Mouse (Mus musculus) megakaryocyte, embryonic 14.5 days (primary cell): ENCODE results near the gene Exoc2.

Source experiments
- FLI1 ChIP-seq: IDR thresholded peaks from 2 replicates; pipeline ENCODE4 v1.6.1; 2012; ENCODE audit warnings: low read length, inconsistent platforms, mixed read lengths
- GATA1 ChIP-seq: IDR thresholded peaks from 3 replicates; pipeline ENCODE4 v1.6.1; 2012; ENCODE audit warnings: mixed read lengths, low read length, inconsistent platforms, borderline replicate concordance

DNA sequence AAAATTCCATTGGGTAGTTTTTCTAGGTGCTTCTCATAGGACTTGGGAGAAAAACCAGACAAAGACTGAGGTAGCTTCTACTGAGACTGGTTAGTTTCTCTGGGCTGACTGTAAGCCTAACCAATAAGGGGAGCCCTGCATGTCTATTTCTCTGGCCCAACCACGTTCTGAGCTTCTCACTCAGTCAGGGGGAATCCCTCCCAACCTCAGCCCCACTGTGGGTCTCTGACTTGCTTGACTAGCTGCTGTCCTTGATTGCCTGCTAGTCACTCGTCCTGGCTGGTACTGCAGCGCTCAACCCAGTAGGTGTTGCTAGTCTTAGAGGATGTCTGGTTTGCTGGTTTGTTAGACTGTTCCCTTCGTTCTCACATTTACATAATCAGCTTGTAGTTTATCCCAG lies 130.8 kb downstream of the Exoc2 start:
- TF ChIP-seq GATA1 (no peak), FLI1 (no peak)
